Mouse (Mus musculus) right cerebral cortex, postnatal 10 days (tissue): ENCODE measurements at regions not wholly inside any gene's neighbourhood (a gene's known extent, or its start where the extent isn't known, plus 50 kb on each side); places are given as distances from the start of the nearest gene placed in this dataset.
A peak's percentile ranks its signal among the peaks of the same experiment; 100 is the strongest.

Experiments used
- DNase-seq, 2 experiments: peaks; one replicate each; pipeline ENCODE4 v3.0.0; 2021; ENCODE audit warnings: low spot score in 2 of 2

- DNase-seq: no peak
Measured at GRCm38 (mm10) chr9:74021339-74021738, 52.6 kb upstream of the Unc13c start.

- no peak for DNase-seq
Measured at GRCm38 (mm10) chr9:74023922-74024321, 55.2 kb upstream of the Unc13c start.

GRCm38 (mm10) chr9:74026131-74026530, 57.4 kb upstream of the Unc13c start:
- no peak for DNase-seq

- DNase-seq: no peak
Measured at GRCm38 (mm10) chr9:74028438-74028837, 59.7 kb upstream of the Unc13c start.

GRCm38 (mm10) chr9:74045936-74046335, 64.2 kb upstream of the Wdr72 start:
- DNase-seq: no peak

- no peak for DNase-seq
Measured at GRCm38 (mm10) chr9:74049776-74050175, 60.4 kb upstream of the Wdr72 start.

- no peak for DNase-seq
Measured at GRCm38 (mm10) chr9:74056709-74057108, 53.4 kb upstream of the Wdr72 start.

- DNase-seq: peak in 1 of 2 experiments; percentile 33
Measured at GRCm38 (mm10) chr9:74057476-74058076, 52.6 kb upstream of the Wdr72 start.

- no peak for DNase-seq
Measured at GRCm38 (mm10) chr9:74058269-74058871, 51.8 kb upstream of the Wdr72 start.
